Mouse (Mus musculus): ENCODE measurements at regions not wholly inside any gene's neighbourhood (a gene's known extent, or its start where the extent isn't known, plus 50 kb on each side); places are given as distances from the start of the nearest gene placed in this dataset.

DNA sequence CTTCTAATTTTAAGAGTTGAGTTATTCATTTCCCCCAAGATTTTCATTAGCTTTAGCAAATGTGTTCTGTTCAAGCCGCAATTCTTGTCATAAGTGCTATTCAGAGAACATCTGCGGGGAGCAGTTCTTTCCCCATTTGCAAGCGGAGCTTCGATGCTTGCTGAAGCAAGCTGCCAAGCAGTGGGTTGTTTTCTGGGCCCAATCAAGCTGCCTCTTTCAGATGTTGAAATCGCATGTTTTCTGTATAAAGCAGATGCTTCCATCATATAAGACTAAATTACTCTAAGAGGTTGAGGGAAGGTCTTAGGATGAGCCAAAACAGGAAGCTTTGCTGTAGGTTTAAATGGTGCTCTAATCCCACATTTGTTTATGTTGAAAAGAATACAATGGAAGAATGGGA lies 547.4 kb downstream of the Abca13 start:
- DNase-seq (ENCODE audit: low read depth, low spot score), result no peak

DNA sequence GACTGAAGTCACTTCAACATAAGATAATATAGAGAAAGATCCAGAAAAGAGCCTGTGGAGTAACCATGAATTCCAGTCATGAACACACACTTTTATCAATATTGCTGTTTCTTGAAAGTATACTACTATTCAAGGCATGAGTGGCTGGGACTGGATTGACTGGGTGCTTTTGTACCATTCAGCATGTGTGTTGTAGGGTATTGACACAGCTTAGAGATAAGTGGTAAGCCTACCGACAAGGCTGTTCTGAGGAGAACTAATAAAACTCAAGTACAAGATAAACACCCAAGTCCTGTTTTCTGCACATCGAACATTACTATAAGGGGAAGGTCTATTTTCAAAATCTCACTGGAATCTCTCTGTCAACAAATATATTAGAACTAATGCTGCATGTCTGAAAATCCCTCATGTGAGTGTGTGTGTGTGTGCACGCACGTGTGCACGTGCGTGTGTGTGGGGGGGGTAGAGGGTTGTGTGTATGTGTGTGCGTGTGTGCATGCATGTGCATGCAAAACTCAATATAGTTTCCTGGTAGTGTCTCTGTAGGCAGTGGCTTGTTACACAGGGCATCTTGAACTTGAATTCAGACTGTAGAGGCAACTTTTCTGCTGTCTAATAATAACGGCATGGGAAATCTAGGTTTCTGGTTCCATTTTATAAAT lies 588.6 kb downstream of the Abca13 start:
- DNase-seq (ENCODE audit: low read depth, low spot score), result no peak

DNA sequence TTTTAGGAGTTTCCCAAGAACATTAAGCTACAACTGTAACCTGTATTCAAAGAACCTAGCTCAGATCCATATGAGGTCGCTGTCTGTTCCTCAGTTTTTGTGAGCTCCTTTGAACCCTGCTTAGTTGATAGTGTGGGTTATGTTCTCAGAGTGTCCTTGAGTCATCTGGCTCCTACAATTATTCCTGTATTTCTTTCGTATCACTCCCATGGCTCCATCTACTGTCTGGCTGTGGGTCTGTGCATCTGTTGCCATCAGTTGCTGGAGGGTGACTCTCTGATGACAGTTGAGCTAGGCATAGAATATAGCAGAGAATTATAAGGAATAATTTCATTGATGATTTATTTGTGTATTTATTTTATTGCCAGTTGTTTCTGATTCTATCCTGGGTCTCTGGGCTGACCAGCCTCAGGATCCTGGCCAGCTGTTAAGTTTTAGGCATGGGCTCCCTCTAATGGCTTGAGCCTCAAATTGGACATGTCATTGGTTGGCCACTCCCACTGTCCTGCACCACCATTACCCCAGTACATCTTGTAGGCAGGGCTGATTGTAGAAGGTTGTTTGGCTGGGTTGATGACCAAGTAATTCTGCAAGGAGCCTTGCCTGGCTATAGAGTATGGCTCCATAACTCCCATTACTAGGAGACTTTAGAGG lies 601.6 kb downstream of the Abca13 start:
- peak; percentile 22 for DNase-seq (ENCODE audit: low read depth, low spot score)

DNA sequence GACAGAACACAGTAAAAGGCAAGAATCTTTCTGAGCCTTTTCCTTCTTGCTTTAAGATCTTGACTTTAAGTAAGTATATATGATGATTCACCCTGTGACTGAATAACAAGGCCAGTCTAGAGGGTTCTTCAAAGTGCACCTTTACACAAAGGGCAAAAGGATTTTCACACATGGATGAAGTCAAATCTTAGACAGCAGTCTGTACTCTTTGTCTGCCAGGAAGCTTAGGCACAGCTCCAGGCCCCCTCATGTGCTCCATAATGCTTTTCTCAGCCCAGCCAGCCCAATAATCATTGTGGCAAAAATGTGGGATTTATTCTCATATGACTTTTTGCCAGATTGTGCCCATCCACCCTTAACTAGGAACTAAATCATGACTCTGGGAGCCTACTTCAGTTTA lies 647.9 kb downstream of the Abca13 start:
- DNase-seq (ENCODE audit: low read depth, low spot score), result no peak

DNA sequence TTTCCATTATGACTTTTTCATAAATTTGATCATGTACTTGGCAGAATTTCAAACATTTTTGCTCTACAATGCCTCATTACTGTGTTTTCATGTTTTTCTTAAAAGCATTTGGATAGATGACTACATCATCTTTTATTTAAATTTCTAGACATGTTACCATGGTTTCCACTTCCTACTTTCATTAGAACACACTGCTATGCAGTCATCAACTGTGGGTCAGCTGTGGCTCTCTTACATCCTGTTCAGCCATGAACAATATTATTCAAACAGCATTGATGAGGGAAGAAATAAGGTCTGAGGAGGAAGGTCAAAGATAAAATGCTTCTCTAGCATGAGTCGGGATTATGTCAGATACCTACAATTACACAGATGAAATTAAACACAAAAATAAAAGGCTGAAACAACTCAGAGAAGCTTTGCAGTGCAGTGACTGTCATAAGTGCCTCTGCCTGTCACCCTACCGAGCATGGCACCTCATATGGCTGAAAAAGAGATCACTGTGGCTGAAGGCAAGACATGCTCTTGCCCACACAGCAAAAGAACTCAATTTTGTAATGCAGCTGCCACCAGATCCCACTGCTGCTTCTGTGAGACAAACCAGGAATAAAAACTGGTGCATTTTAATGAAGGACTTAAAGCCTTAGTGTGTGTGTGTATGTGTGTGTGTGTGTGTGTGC lies 676.9 kb downstream of the Abca13 start:
- no peak for DNase-seq (ENCODE audit: low read depth, low spot score)
